Mouse (Mus musculus) MEL (cell line): ENCODE measurements around the gene Enpp6. TPM values are rescaled to one million over a fixed set of nuclear protein-coding genes. Genes with fewer than 3 reads are reported as not detected.

ENCODE experiments used
- DNase-seq: peaks from one replicate; pipeline ENCODE4 v3.0.0; 2011; ENCODE audit warnings: low read depth, low spot score
- H3K27ac ChIP-seq: 2 replicates; pipeline ENCODE4 v1.5.1; 2012; ENCODE audit warnings: low read depth, mild to moderate bottlenecking, control low read depth, low read length, moderate library complexity; ENCODE audit not compliant: control insufficient read depth
- H3K27me3 ChIP-seq, 2 experiments: fragments of 150-350 bp in 1 of 2; sonication (generic) in 1 of 2; 2 replicates each; pipeline ENCODE4 v1.6.1; 2012; ENCODE audit warnings: low read length in 2 of 2, mild to moderate bottlenecking in 2 of 2, improper control_type of control experiment in 1 of 2, moderate library complexity in 1 of 2; ENCODE audit not compliant: insufficient read depth in 2 of 2, control insufficient read depth in 1 of 2
- H3K36me3 ChIP-seq, 2 experiments: 2 replicates each; pipeline ENCODE4 v1.6.1; 2012 to 2014; ENCODE audit warnings: low read length in 2 of 2, improper control_type of control experiment in 1 of 2, inconsistent platforms in 1 of 2, mild to moderate bottlenecking in 1 of 2; ENCODE audit not compliant: insufficient read depth in 2 of 2, control insufficient read depth in 1 of 2
- H3K4me1 ChIP-seq, 2 experiments: fragments of 150-350 bp in 1 of 2; sonication (generic) in 1 of 2; 2 replicates each; pipeline ENCODE4 v1.6.1; 2012; ENCODE audit warnings: low read length in 2 of 2, improper control_type of control experiment in 1 of 2, mild to moderate bottlenecking in 1 of 2; ENCODE audit not compliant: insufficient read depth in 2 of 2, control insufficient read depth in 1 of 2
- H3K4me3 ChIP-seq, 2 experiments: fragments of 150-350 bp in 1 of 2; sonication (generic) in 1 of 2; 2 replicates each; pipeline ENCODE4 v1.5.1; 2012; ENCODE audit warnings: low read depth in 2 of 2, low read length in 2 of 2, mild to moderate bottlenecking in 2 of 2, moderate library complexity in 2 of 2, control low read depth in 1 of 2, improper control_type of control experiment in 1 of 2; ENCODE audit not compliant: control insufficient read depth in 1 of 2, insufficient read depth in 1 of 2
- H3K79me2 ChIP-seq: 2 replicates; pipeline ENCODE4 v1.6.1; 2012; ENCODE audit warnings: mild to moderate bottlenecking, low read length, moderate library complexity; ENCODE audit not compliant: control insufficient read depth, poor library complexity, insufficient read depth
- H3K9ac ChIP-seq: 2 replicates; pipeline ENCODE4 v1.6.1; 2012; ENCODE audit warnings: low read depth, mild to moderate bottlenecking, control low read depth, low read length, moderate library complexity; ENCODE audit not compliant: control insufficient read depth, poor library complexity, severe bottlenecking
- H3K9me3 ChIP-seq: fragments of 150-350 bp; sonication (generic); replicated peaks from 2 replicates; pipeline ENCODE4 v1.6.1; 2012; ENCODE audit warnings: mild to moderate bottlenecking, low read length, improper control_type of control experiment, moderate library complexity; ENCODE audit not compliant: insufficient read depth
- BHLHE40 ChIP-seq: IDR thresholded peaks from 2 replicates; pipeline ENCODE4 v1.6.1; 2012; ENCODE audit warnings: low read depth, mild to moderate bottlenecking, inconsistent platforms, low read length, improper control_type of control experiment, borderline replicate concordance
- CHD2 ChIP-seq: IDR thresholded peaks from 2 replicates; pipeline ENCODE4 v1.6.1; 2011; ENCODE audit warnings: low read length, improper control_type of control experiment
- E2F4 ChIP-seq: IDR thresholded peaks from 2 replicates; pipeline ENCODE4 v1.6.1; 2011; ENCODE audit warnings: low read depth, low read length, improper control_type of control experiment, borderline replicate concordance
- EP300 ChIP-seq, 2 experiments: IDR thresholded peaks; 2 replicates each; pipeline ENCODE4 v1.6.1; 2011; ENCODE audit warnings: improper control_type of control experiment in 2 of 2, low read length in 2 of 2, low read depth in 1 of 2, mild to moderate bottlenecking in 1 of 2
- HCFC1 ChIP-seq: IDR thresholded peaks from 2 replicates; pipeline ENCODE4 v1.6.1; 2012; ENCODE audit warnings: low read depth, mild to moderate bottlenecking, inconsistent platforms, low read length, improper control_type of control experiment, moderate library complexity
- MAZ ChIP-seq: IDR thresholded peaks from 2 replicates; pipeline ENCODE4 v1.6.1; 2012; ENCODE audit warnings: low read depth, mild to moderate bottlenecking, inconsistent platforms, low read length, improper control_type of control experiment
- MYB ChIP-seq: IDR thresholded peaks from 2 replicates; pipeline ENCODE4 v1.6.1; 2011; ENCODE audit warnings: mild to moderate bottlenecking, low read depth, low read length, improper control_type of control experiment
- MYC ChIP-seq: IDR thresholded peaks from 2 replicates; pipeline ENCODE4 v1.6.1; 2011; ENCODE audit warnings: low read depth, mild to moderate bottlenecking, low read length, improper control_type of control experiment, moderate library complexity
- NELFE ChIP-seq: IDR thresholded peaks from 2 replicates; pipeline ENCODE4 v1.6.1; 2011; ENCODE audit warnings: low read depth, low read length, improper control_type of control experiment
- NRF1 ChIP-seq: IDR thresholded peaks from 2 replicates; pipeline ENCODE4 v1.6.1; 2014; ENCODE audit warnings: low read depth, mild to moderate bottlenecking, inconsistent platforms, low read length, improper control_type of control experiment, moderate library complexity; ENCODE audit not compliant: poor library complexity, insufficient read depth, severe bottlenecking
- POLR2AphosphoS2 ChIP-seq: IDR thresholded peaks from 2 replicates; pipeline ENCODE4 v1.6.1; 2011; ENCODE audit warnings: low read length, improper control_type of control experiment
- POLR2AphosphoS5 ChIP-seq: IDR thresholded peaks from 2 replicates; pipeline ENCODE4 v1.6.1; 2012; ENCODE audit warnings: low read depth, borderline replicate concordance, mild to moderate bottlenecking, inconsistent platforms, low read length, moderate library complexity, mixed read lengths
- RAD21 ChIP-seq: IDR thresholded peaks from 2 replicates; pipeline ENCODE4 v1.6.1; 2011; ENCODE audit warnings: mild to moderate bottlenecking, low read depth, low read length, improper control_type of control experiment
- SIN3A ChIP-seq: IDR thresholded peaks from 2 replicates; pipeline ENCODE4 v1.6.1; 2012; ENCODE audit warnings: low read length, improper control_type of control experiment, inconsistent platforms
- TBP ChIP-seq: IDR thresholded peaks from 2 replicates; pipeline ENCODE4 v1.8.0; 2011; ENCODE audit warnings: low read depth, low read length, improper control_type of control experiment
- TCF12 ChIP-seq: IDR thresholded peaks from 2 replicates; pipeline ENCODE4 v1.6.1; 2014; ENCODE audit warnings: low read depth, mild to moderate bottlenecking, inconsistent platforms, low read length, improper control_type of control experiment, moderate library complexity
- USF1 ChIP-seq: IDR thresholded peaks from 2 replicates; pipeline ENCODE4 v1.6.1; 2014; ENCODE audit warnings: low read depth, mild to moderate bottlenecking, inconsistent platforms, low read length, improper control_type of control experiment, moderate library complexity
- USF2 ChIP-seq, 2 experiments: IDR thresholded peaks; 2 replicates each; pipeline ENCODE4 v1.6.1; 2011 to 2012; ENCODE audit warnings: improper control_type of control experiment in 2 of 2, low read length in 2 of 2, borderline replicate concordance in 1 of 2, inconsistent platforms in 1 of 2, low read depth in 1 of 2, mild to moderate bottlenecking in 1 of 2; ENCODE audit not compliant: insufficient read depth in 1 of 2
- ZC3H11A ChIP-seq: IDR thresholded peaks from 2 replicates; pipeline ENCODE4 v1.6.1; 2012; ENCODE audit warnings: low read depth, mild to moderate bottlenecking, inconsistent platforms, low read length, improper control_type of control experiment
- ZMIZ1 ChIP-seq: IDR thresholded peaks from 2 replicates; pipeline ENCODE4 v1.6.1; 2012; ENCODE audit warnings: low read depth, mild to moderate bottlenecking, inconsistent platforms, low read length, improper control_type of control experiment, moderate library complexity
- polyA plus RNA-seq, 2 experiments: library from polyadenylated mRNA; stranded (reverse) in 1 of 2; unstranded in 1 of 2; fragments of >175 nt in 1 of 2; fragments of >200 nt in 1 of 2; gene quantifications; 2 replicates each; pipeline versions ENCODE4 v1.2.1 to v1.2.4; 2012; ENCODE audit warnings: low replicate concordance in 2 of 2, low read depth in 1 of 2; ENCODE audit not compliant: insufficient read length in 2 of 2, insufficient read depth in 1 of 2, missing spikeins in 1 of 2
- total RNA-seq: library from RNA; depleted of rRNA; stranded (reverse); fragments of 300-350 nt; gene quantifications from 2 replicates; pipeline ENCODE4 v1.2.3, GENCODE M21; 2012

Gene Enpp6
- total and polyA plus RNA-seq, 3 experiments, result not detected

- no peaks in the 10 kb centered on the region for H3K9me3 ChIP-seq
- H3K4me1 ChIP-seq, result no peaks in the 10 kb centered on the region
- H3K36me3 ChIP-seq, result no peaks in the 10 kb centered on the region
- no peak overlapping the region for H3K4me3 ChIP-seq
- no peaks in the 10 kb centered on the region for H3K79me2 ChIP-seq
- no peak overlapping the region for H3K27ac ChIP-seq
- DNase-seq, result no peak
- TF ChIP-seq ZMIZ1 (no peak), POLR2AphosphoS5 (no peak), TCF12 (no peak), POLR2AphosphoS2 (no peak), SIN3A (no peak), RAD21 (no peak), MAZ (no peak), HCFC1 (no peak), TBP (no peak), BHLHE40 (no peak), CHD2 (no peak)
- no peak overlapping the region for H3K9ac ChIP-seq
- H3K27me3 ChIP-seq, result no peaks in the 10 kb centered on the region
These were observed 4.4 kb downstream of the Enpp6 start for GRCm38 (mm10) chr8:46991081-46991480.

DNA sequence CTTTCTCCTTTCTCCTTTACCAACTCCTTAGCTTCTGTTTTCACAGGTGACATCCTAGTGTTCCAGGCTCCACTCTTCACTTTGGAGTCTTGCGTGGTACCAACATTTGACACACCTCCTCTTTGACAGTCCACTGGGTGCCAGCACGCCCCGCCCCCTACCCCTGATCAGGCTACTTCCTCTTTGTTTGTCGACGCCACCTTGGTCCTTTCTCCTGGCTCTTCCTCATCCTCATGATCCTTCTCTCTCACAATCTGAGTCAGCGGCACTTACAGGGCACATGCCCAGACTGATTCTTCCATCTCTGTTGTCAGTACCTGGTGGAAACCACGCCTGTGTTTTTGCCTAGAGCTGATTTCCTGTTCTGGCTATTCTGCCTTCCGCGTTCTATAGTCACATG, 5.9 kb downstream of the Enpp6 start:
- Histone ChIP-seq H3K9me3 (no peaks in the 10 kb centered on the region), H3K27me3 (no peaks in the 10 kb centered on the region), H3K79me2 (no peaks in the 10 kb centered on the region), H3K4me3 (no peak overlapping the region), H3K36me3 (no peaks in the 10 kb centered on the region)
- no peak for DNase-seq
- TF ChIP-seq E2F4 (no peak), SIN3A (no peak), MYB (no peak), MYC (no peak), USF2 (IDR thresholded peaks at IDR 0.05; ENCODE audit: borderline replicate concordance in 1 of 2, insufficient read depth in 1 of 2, low read depth in 1 of 2, low read length in 2 of 2) (no peak), EP300 (IDR thresholded peaks at IDR 0.05; ENCODE audit: low read depth in 1 of 2, low read length in 2 of 2) (no peak), RAD21 (no peak), NRF1 (no peak), TCF12 (no peak), ZMIZ1 (no peak), NELFE (no peak), ZC3H11A (no peak), USF1 (no peak)
- TF ChIP-seq, all 39 proteins: peak for 0
- no peak overlapping the region for H3K9ac ChIP-seq
- no peak overlapping the region for H3K27ac ChIP-seq
- H3K4me1 ChIP-seq, result no peaks in the 10 kb centered on the region
